Mouse (Mus musculus) olfactory bulb, adult 2 months (tissue): ENCODE data around the gene Ufc1. TPM values are rescaled to one million over a fixed set of nuclear protein-coding genes. Genes with fewer than 3 reads are reported as not detected.

Experiments used
- H3K27ac ChIP-seq: fragments of 200-500 bp; 2 replicates; pipeline ENCODE4 v1.5.1; 2012; ENCODE audit warnings: low read depth, low read length; ENCODE audit not compliant: insufficient read depth
- H3K4me1 ChIP-seq: fragments of 200-500 bp; 2 replicates; pipeline ENCODE4 v1.6.1; 2012; ENCODE audit warnings: low read length; ENCODE audit not compliant: control insufficient read depth, insufficient read depth
- H3K4me3 ChIP-seq: fragments of 200-500 bp; 2 replicates; pipeline ENCODE4 v1.5.1; 2012; ENCODE audit warnings: mild to moderate bottlenecking, low read depth, low read length, moderate library complexity; ENCODE audit not compliant: insufficient read depth
- CTCF ChIP-seq: fragments of 200-500 bp; IDR thresholded peaks from 2 replicates; pipeline ENCODE4 v1.5.1; 2012; ENCODE audit warnings: low read depth, mild to moderate bottlenecking, low read length, moderate library complexity; ENCODE audit not compliant: insufficient read depth
- POLR2A ChIP-seq: fragments of 200-500 bp; IDR thresholded peaks from 2 replicates; pipeline ENCODE4 v1.6.1; 2012; ENCODE audit warnings: mild to moderate bottlenecking, low read depth, low read length, moderate library complexity; ENCODE audit not compliant: insufficient read depth
- WGBS: fragments of 180-500 bp; shearing (Covaris S2); methylation state at CpG from one replicate; pipeline ENCODE4 v1.1.7; 2018; 5-methylcytosine and 5-hydroxymethylcytosine counted together
- polyA plus RNA-seq: library from polyadenylated mRNA; stranded (reverse); fragments of >200 nt; gene quantifications from 2 replicates; pipeline ENCODE4 v1.2.4, GENCODE M21; 2012; ENCODE audit warnings: low replicate concordance; ENCODE audit not compliant: missing spikeins, insufficient read depth, insufficient read length

Ufc1 gene
- polyA plus RNA-seq, 1 experiment, result not detected

DNA sequence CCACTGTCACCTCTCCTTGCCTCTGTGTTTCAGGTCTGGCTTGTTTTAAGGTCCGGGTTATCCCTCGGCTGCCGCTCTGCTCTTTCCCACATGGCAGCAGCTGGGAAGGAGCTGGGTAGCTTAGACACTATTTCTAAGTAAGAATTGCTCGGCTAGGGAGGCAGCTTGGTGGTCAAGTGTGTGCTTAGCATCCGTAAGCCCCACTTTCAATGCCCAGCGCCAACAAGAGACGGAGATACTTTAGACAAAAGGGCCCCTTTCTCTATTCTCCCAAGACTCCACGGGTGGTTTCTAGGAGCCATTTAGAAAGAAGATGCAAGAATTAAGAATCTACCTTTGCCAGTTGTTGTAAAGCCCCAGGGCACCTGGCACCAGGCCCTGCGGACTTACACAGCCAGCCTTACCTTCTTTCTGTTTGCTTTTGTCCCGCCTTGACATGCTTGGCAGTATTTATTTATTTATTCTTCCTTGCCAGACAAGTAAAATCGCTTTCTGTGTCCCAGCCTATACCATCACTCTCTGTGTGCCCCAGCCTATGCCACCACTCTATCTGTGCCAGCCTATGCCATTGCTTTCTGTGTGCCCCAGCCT lies 19.6 kb downstream of the Ufc1 start:
- WGBS, result 68% methylated on average over 11 of the region's 11 CpGs
- Histone ChIP-seq H3K4me1 (peaks cover 9% of the 10 kb centered on the region), H3K27ac (no peak overlapping the region), H3K4me3 (no peak overlapping the region)
- no peak for TF ChIP-seq CTCF
- no peak for TF ChIP-seq POLR2A

DNA sequence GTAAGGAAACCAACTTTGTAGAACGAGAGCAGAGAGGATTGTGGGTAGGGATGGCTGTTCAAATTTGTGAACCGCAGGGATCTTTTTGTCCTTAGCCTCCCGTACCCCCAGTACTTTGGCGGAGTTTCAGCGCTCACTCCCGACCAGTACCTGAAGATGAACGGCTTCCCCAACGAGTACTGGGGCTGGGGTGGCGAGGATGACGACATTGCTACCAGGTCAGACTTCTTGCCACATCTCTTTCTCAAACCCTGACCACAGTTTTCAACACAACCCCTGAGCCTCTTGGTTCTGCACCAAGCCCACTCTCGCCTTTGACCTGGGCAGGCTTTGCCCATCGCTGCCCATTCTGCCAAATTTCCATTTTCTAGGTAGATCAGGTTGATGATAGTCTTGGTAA lies 20.7 kb downstream of the Ufc1 start:
- no peak for TF ChIP-seq POLR2A
- TF ChIP-seq CTCF, result no peak
- 90% methylated on average over 12 of the region's 12 CpGs for WGBS
- no peak overlapping the region for H3K4me3 ChIP-seq
- H3K27ac ChIP-seq, result no peak overlapping the region
- peaks cover 8% of the 10 kb centered on the region for H3K4me1 ChIP-seq

DNA sequence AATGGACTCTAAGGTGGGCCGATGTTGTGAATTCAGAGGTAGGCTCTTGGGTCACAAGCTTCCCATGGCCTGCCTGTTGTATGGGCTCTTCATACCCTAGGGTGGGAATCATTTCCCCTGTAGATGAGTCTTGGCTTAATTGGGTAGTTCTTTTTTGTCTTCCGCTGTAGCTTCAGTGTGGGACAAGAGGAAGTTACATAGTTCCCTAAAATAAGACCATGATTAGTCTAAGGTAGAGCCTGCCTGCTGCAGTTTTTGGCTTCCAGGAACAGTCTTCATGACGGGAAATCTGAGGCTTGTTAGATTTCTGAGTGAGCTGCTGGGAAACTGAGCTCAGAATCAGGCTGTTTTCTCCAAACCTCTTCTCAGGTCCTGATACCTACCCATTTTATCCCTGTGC lies 22.7 kb downstream of the Ufc1 start:
- H3K4me3 ChIP-seq, result no peak overlapping the region
- WGBS, result 83% methylated on average over 3 of the region's 3 CpGs
- no peak overlapping the region for H3K27ac ChIP-seq
- peaks cover 8% of the 10 kb centered on the region for H3K4me1 ChIP-seq
- TF ChIP-seq CTCF (no peak), POLR2A (no peak)

DNA sequence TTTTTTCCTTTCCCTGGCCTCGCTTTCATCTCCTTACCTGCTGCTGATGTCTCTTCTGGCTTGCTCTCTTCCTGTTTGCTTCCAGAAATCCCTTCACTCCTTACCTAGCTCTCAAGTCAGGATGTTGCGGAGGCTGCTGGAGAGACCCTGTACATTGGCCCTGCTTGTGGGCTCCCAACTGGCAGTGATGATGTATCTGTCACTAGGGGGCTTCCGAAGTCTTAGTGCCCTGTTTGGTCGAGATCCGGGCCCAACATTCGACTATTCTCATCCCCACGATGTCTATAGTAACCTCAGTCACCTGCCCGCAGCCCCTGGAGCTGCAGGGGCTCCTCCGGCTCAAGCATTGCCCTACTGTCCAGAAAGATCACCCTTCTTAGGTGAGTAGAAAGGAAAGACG lies 23.2 kb downstream of the Ufc1 start:
- no peak overlapping the region for H3K27ac ChIP-seq
- no peak for TF ChIP-seq CTCF
- H3K4me1 ChIP-seq, result peaks cover 8% of the 10 kb centered on the region
- H3K4me3 ChIP-seq, result no peak overlapping the region
- WGBS, result 63% methylated on average over 10 of the region's 10 CpGs

DNA sequence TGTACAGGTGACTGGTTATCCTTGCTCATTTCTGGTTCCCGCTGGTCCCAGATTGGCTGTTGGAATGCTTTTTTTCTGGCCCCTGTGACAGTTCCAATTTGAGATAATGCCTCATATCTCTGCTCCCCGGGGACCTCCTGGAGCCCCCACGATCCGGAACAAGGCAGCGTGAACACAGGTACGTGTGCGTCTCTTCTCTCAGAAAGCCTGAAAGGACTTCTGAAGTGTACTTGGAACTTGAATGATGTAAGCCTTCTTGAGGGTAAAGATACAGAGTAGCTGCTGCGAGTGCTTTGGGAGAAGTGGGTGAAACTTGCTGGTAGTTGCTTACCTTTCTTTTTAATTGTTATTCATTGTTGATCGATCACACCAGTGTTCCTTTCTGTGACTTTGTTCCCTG lies 23.6 kb downstream of the Ufc1 start:
- TF ChIP-seq CTCF (no peak), POLR2A (no peak)
- WGBS, result 53% methylated on average over 9 of the region's 9 CpGs
- Histone ChIP-seq H3K27ac (no peak overlapping the region), H3K4me1 (peaks cover 8% of the 10 kb centered on the region), H3K4me3 (no peak overlapping the region; the same call in 1 of the 2 replicates)

DNA sequence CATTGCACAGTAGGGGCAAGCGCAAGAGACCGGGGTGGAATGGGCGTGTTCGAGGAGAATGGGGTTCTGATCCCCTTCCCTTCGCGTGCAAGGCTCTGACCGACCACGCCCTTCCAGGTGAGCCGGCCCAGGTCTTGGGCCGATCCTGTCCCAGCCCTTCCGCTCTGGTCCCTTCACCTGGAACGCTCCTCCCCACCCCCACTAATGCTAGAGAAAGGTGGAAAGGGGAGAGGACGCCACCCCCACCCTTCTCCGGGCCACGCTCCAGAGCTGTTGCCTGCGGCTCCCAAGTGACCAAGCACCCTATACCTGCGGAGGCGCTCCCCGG lies 24.3 kb downstream of the Ufc1 start:
- Histone ChIP-seq H3K4me1 (peaks cover 8% of the 10 kb centered on the region), H3K27ac (peak overlapping the region; percentile 5; the same call in 1 of the 2 replicates), H3K4me3 (peak overlapping the region; percentile 60)
- 0% methylated on average over 19 of the region's 19 CpGs for WGBS
- no peak for TF ChIP-seq POLR2A

DNA sequence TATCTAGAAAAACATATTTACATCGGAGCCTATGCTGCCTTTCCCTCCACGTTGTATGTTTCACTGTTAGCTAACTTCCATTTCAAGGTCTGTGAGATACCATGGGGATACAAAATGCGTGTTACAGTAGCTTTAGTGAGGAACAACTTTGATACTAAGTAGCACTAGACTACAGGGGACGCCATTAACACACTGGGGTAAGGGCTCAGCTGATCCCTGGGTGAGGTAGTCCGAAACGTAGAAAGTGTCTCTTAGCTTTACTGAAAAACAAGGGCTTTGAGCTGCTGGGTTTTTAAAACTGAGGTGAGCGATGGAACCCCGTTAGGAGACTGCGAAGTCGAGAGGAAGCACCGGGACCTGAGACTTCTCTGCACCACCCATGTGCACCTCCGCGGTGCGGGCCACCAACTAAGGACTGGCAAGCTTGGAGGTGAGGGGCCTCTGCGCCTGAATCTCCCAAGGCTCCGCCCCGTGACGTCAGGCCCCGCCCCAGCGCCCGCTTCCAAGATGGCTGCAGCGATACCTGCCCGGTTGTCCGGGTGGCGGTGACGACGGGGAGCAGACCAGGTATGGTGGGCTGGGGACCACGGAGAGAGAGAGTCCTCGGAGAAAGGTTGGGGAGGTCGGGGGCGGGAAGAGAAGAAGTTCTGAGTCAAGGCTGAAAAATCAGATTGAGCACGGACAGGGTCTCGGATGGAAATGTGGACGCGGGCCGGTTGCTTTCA lies 24.8 kb downstream of the Ufc1 start, which contains the start of gene B4galt3:
B4galt3 (plus strand) TSS at position 481 of the 725 bp plus-strand sequence.
- Histone ChIP-seq H3K4me1 (peaks cover 8% of the 10 kb centered on the region), H3K4me3 (peak within 1 kb of the TSS; percentile 60), H3K27ac (peak within 1 kb of the TSS; percentile 65)
- 2% methylated on average over 36 of the region's 36 CpGs for WGBS
- peak; percentile 98 for TF ChIP-seq POLR2A
- TF ChIP-seq CTCF, result no peak

DNA sequence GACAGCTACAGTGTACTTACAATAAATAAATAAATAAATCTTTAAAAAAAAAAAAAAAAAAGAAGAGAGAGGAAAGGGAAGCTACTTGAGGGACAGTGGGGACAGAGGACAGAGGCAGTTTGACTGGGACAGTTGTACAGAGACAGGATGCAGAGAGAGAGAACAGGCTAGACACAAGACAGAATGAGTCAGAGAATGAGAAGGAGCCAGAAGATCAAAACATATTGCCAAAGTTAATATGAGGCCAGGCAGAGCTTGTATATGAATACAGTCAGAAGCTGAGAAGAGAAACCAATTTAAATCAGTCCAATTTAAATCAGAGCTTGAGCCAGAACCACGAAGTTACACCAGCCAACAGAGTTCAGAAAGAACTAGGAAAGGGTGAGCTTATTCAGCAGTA lies 26.5 kb downstream of the Ufc1 start:
- no peak overlapping the region for H3K4me3 ChIP-seq
- TF ChIP-seq POLR2A (no peak), CTCF (no peak)
- WGBS, result 53% methylated on average over 1 of the region's 1 CpGs

DNA sequence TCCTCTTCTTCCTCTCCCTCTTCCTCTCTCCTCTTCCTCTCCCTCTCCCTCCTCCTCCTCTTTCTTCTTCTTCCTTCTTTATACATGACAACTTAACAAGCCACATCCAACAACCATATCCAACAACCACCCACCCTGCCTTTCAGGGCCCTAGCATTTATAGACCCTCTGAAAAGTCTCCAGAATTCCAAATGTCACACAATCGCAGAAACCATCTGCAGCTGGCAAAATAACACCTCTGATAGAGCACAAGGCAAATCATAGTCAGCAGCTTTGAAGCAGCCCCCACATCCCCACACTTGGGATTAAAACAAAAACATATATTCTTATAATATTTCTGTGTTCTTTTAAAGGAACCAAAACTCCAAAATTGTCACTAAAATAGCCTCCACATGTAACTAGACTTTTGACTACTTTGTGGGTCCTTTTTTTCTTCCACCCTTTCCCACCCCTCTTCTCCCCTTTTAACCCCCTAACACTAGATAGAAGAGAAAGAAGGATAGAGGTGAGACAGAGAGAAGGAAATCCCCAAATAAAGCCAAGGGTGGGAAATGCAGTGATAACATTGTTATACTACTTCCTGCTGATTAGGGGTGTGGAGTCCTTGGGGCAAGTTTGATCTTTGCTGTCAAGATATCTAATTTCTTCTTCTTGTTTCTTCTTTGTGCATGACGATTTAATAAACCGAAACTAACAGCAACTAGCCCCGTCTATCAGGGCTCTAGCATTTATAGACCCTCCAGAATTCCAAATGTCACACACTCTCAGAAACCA lies 28.7 kb downstream of the Ufc1 start:
- Histone ChIP-seq H3K27ac (no peak overlapping the region), H3K4me3 (no peak overlapping the region), H3K4me1 (peaks cover 8% of the 10 kb centered on the region)
- TF ChIP-seq POLR2A (no peak), CTCF (no peak)
- WGBS, result 68% methylated on average over 4 of the region's 4 CpGs

More for the DNA sequence above, 26.5 kb downstream of the Ufc1 start:
- Histone ChIP-seq H3K27ac (no peak overlapping the region), H3K4me1 (peaks cover 8% of the 10 kb centered on the region)
